Mouse (Mus musculus): ENCODE data around the gene Acp5. TPM values are rescaled to one million over a fixed set of nuclear protein-coding genes. Genes with fewer than 3 reads are reported as not detected.

Gene Acp5
- polyA plus RNA-seq, 1 experiment from 2014 or later = 20.9 TPM

DNA sequence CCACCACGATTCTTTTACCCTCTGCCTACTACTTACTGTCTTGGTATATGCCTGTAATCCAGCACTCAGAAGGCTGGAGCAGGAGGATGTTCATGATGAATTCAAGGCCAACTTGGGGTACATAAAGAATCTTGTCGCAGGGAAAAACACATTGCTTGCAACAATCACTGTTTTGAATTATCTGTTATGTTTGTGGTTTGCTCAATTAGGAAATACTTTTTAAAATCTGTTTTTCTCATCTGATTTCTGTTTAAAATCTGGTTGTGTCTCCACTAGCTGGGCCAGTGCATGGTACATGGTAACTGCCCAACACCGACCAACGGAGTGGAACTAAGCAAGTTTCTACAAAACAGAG, 50.9 kb downstream of the Acp5 start:
- Histone ChIP-seq H3K27ac (peak overlapping the region; percentile 86), H3K4me1 (replicated peaks) (peaks cover 16% of the 10 kb centered on the region), H3K4me3 (peak overlapping the region; percentile 86), H3K27me3 (ENCODE audit: insufficient read depth, poor library complexity, severe bottlenecking) (no peaks in the 10 kb centered on the region), H3K36me3 (peaks cover 21% of the 10 kb centered on the region), H3K9me3 (no peaks in the 10 kb centered on the region)
- no peak for DNase-seq (ENCODE audit: low spot score)
- 34% methylated on average over 4 of the region's 4 CpGs for WGBS

Other genes with a start within 250 kb of the Acp5 start
- gene Rab3d, start 217.5 kb downstream of the Acp5 start, polyA plus RNA-seq (2016; fragmentation: Nextera tagmentation; extraction: Ambion mirVana) = 8.9 and 10.9 TPM in 2 replicates
- 4.2 and 5.1 TPM in 2 replicates for gene Ccdc159, start 208.2 kb downstream of the Acp5 start, polyA plus RNA-seq (2016; fragmentation: Nextera tagmentation; extraction: Ambion mirVana)
- gene Tmem205, start 208.2 kb downstream of the Acp5 start, polyA plus RNA-seq (2016; fragmentation: Nextera tagmentation; extraction: Ambion mirVana) = 39.1 and 46.1 TPM in 2 replicates
- gene Plppr2, start 198.7 kb downstream of the Acp5 start, polyA plus RNA-seq (2016; fragmentation: Nextera tagmentation; extraction: Ambion mirVana) = 15.6 and 30.6 TPM in 2 replicates
- gene Swsap1, start 180.0 kb downstream of the Acp5 start, polyA plus RNA-seq (2016; fragmentation: Nextera tagmentation; extraction: Ambion mirVana) = 7.1 and 9.3 TPM in 2 replicates
- 9.3 and 9.6 TPM in 2 replicates for gene Epor, start 172.2 kb downstream of the Acp5 start, polyA plus RNA-seq (2016; fragmentation: Nextera tagmentation; extraction: Ambion mirVana)
- 3.7 and 5.7 TPM in 2 replicates for gene Rgl3, start 146.3 kb downstream of the Acp5 start, polyA plus RNA-seq (2016; fragmentation: Nextera tagmentation; extraction: Ambion mirVana)
- 5.1 and 6.7 TPM in 2 replicates for gene Ccdc151, start 133.1 kb downstream of the Acp5 start, polyA plus RNA-seq (2016; fragmentation: Nextera tagmentation; extraction: Ambion mirVana)
- 115 and 120 TPM in 2 replicates for gene Prkcsh, start 132.9 kb downstream of the Acp5 start, polyA plus RNA-seq (2016; fragmentation: Nextera tagmentation; extraction: Ambion mirVana)
- gene Elavl3, start 83.7 kb downstream of the Acp5 start, polyA plus RNA-seq (2016; fragmentation: Nextera tagmentation; extraction: Ambion mirVana) = 22.7 and 57.1 TPM in 2 replicates
- gene Gm49318, start 64.5 kb downstream of the Acp5 start, polyA plus RNA-seq (2016; fragmentation: Nextera tagmentation; extraction: Ambion mirVana) = not detected in 2 replicates
- gene Zfp653, start 64.3 kb downstream of the Acp5 start, polyA plus RNA-seq (2016; fragmentation: Nextera tagmentation; extraction: Ambion mirVana) = 11.1 and 15.4 TPM in 2 replicates
- 42.6 and 45.5 TPM in 2 replicates for gene Ecsit, start 50.3 kb downstream of the Acp5 start, polyA plus RNA-seq (2016; fragmentation: Nextera tagmentation; extraction: Ambion mirVana)
- 2.4 TPM in 2 replicates for gene Cnn1, start 36.5 kb downstream of the Acp5 start, polyA plus RNA-seq (2016; fragmentation: Nextera tagmentation; extraction: Ambion mirVana)
- 250 and 261 TPM in 2 replicates for gene Elof1, start 18.5 kb downstream of the Acp5 start, polyA plus RNA-seq (2016; fragmentation: Nextera tagmentation; extraction: Ambion mirVana)
- gene Pigyl, start 21.1 kb upstream of the Acp5 start, polyA plus RNA-seq (2016; fragmentation: Nextera tagmentation; extraction: Ambion mirVana) = 55.6 and 68.3 TPM in 2 replicates
- 0.11 TPM in 1 of 2 replicates, not detected in the other for gene Zfp872, start 52.4 kb upstream of the Acp5 start, polyA plus RNA-seq (2016; fragmentation: Nextera tagmentation; extraction: Ambion mirVana)
- 9.0 and 10.5 TPM in 2 replicates for gene Zfp809, start 90.0 kb upstream of the Acp5 start, polyA plus RNA-seq (2016; fragmentation: Nextera tagmentation; extraction: Ambion mirVana)
- gene Zfp599, start 124.2 kb upstream of the Acp5 start, polyA plus RNA-seq (2016; fragmentation: Nextera tagmentation; extraction: Ambion mirVana) = 5.4 and 6.5 TPM in 2 replicates
- 24.3 and 29.0 TPM in 2 replicates for gene Zfp810, start 171.9 kb upstream of the Acp5 start, polyA plus RNA-seq (2016; fragmentation: Nextera tagmentation; extraction: Ambion mirVana)